Mouse (Mus musculus): ENCODE results near the gene 4931406P16Rik. TPM values are rescaled to one million over a fixed set of nuclear protein-coding genes. Genes with fewer than 3 reads are reported as not detected.

Gene 4931406P16Rik
- polyA plus RNA-seq, 1 experiment from 2014 or later, result 27.4 TPM

GRCm38 (mm10) chr7:34229153-34229552, 84.2 kb downstream of the 4931406P16Rik start:
- ATAC-seq, result no peak
- Histone ChIP-seq H3K27ac (ENCODE audit: low read depth, low read length) (peak overlapping the region; percentile 88), H3K36me3 (ENCODE audit: control insufficient read depth, insufficient read depth, low read length) (peaks cover 12% of the 10 kb centered on the region; the same call in 1 of the 2 replicates), H3K4me3 (ENCODE audit: low read length) (peak overlapping the region; percentile 71), H3K9ac (ENCODE audit: low read depth, low read length) (peak overlapping the region; percentile 77), H3K4me2 (ENCODE audit: low read length) (peak overlapping the region; percentile 76), H3K4me1 (ENCODE audit: control insufficient read depth, insufficient read depth, low read depth, low read length) (peaks cover 34% of the 10 kb centered on the region), H3K9me3 (ENCODE audit: control insufficient read depth, low read length) (no peaks in the 10 kb centered on the region), H3K27me3 (replicated peaks; ENCODE audit: control insufficient read depth, insufficient read depth, low read length) (no peaks in the 10 kb centered on the region)
- WGBS, result 9% methylated on average over 5 of the region's 5 CpGs

DNA sequence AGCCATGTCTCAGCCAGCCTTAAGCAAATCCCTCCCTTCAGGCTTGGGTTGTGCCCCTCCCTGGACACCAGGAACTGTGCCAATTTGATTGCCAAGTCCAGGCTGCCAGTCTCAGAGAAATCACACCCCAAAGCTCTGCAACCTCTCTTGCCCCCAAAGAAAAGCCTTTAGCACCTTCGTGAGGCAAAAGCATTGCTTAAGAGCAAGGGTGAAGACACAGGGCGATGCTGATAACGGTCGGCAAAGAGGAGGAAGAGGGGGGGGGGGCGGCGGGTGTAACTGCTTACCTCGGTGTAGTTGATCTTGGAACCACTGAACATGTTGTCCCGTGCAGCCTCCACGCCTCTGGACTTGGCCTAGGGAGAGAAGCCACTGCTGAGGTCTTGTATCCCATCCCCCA, 84.7 kb downstream of the 4931406P16Rik start:
- H3K4me3 ChIP-seq (ENCODE audit: low read length), result peak overlapping the region; percentile 71
- peaks cover 13% of the 10 kb centered on the region for H3K36me3 ChIP-seq (ENCODE audit: control insufficient read depth, insufficient read depth, low read length)
- H3K27me3 ChIP-seq (replicated peaks; ENCODE audit: control insufficient read depth, insufficient read depth, low read length), result no peaks in the 10 kb centered on the region
- H3K9me3 ChIP-seq (ENCODE audit: control insufficient read depth, low read length), result no peaks in the 10 kb centered on the region
- peak overlapping the region; percentile 76 for H3K4me2 ChIP-seq (ENCODE audit: low read length)
- H3K4me1 ChIP-seq (ENCODE audit: control insufficient read depth, insufficient read depth, low read depth, low read length), result peaks cover 33% of the 10 kb centered on the region
- H3K27ac ChIP-seq (ENCODE audit: low read depth, low read length), result no peak overlapping the region
- 55% methylated on average over 8 of the region's 9 CpGs for WGBS
- H3K9ac ChIP-seq (ENCODE audit: low read depth, low read length), result 0 out of 2 replicates have a peak overlapping the region, but pooled peaks have one; percentile 39
- no peak for ATAC-seq

DNA sequence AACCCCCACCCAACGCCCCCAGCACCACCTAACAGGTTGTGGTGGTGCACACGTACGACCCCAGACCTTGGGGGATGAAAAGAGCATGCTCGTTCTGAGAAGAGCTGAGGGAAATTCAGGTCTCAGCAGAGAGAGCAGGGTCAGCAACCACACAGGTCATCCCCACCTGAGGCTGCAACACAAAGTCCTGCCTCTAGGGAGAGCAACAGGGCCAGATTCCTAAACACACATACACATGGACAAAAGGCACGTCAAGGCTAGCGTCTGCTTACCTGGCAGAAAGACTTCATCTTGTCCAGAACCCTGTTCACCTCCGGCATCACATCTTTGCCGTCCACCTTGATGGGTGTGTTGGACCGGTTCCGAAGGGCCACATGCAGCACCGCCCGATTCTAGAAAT, 86.5 kb downstream of the 4931406P16Rik start:
- Histone ChIP-seq H3K36me3 (ENCODE audit: control insufficient read depth, insufficient read depth, low read length) (peaks cover 26% of the 10 kb centered on the region), H3K4me3 (ENCODE audit: low read length) (no peak overlapping the region)

GRCm38 (mm10) chr7:34226086-34226485, 87.3 kb downstream of the 4931406P16Rik start:
- no peak overlapping the region; the same call in 1 of the 2 replicates for H3K4me2 ChIP-seq (ENCODE audit: low read length)
- H3K4me1 ChIP-seq (ENCODE audit: control insufficient read depth, insufficient read depth, low read depth, low read length), result peaks cover 28% of the 10 kb centered on the region
- no peak overlapping the region for H3K4me3 ChIP-seq (ENCODE audit: low read length)
- H3K9ac ChIP-seq (ENCODE audit: low read depth, low read length), result 0 out of 2 replicates have a peak overlapping the region, but pooled peaks have one; percentile 6
- no peak overlapping the region for H3K27ac ChIP-seq (ENCODE audit: low read depth, low read length)
- WGBS, result 74% methylated on average over 8 of the region's 8 CpGs
- H3K36me3 ChIP-seq (ENCODE audit: control insufficient read depth, insufficient read depth, low read length), result peaks cover 28% of the 10 kb centered on the region
- ATAC-seq, result no peak
- H3K27me3 ChIP-seq (replicated peaks; ENCODE audit: control insufficient read depth, insufficient read depth, low read length), result no peaks in the 10 kb centered on the region
- no peaks in the 10 kb centered on the region for H3K9me3 ChIP-seq (ENCODE audit: control insufficient read depth, low read length)

More for the DNA sequence above, 86.5 kb downstream of the 4931406P16Rik start:
- H3K27ac ChIP-seq (ENCODE audit: low read depth, low read length), result no peak overlapping the region
- H3K9me3 ChIP-seq (ENCODE audit: control insufficient read depth, low read length), result no peaks in the 10 kb centered on the region
- H3K9ac ChIP-seq (ENCODE audit: low read depth, low read length), result no peak overlapping the region
- WGBS, result 92% methylated on average over 12 of the region's 12 CpGs
- no peaks in the 10 kb centered on the region for H3K27me3 ChIP-seq (replicated peaks; ENCODE audit: control insufficient read depth, insufficient read depth, low read length)
- H3K4me2 ChIP-seq (ENCODE audit: low read length), result no peak overlapping the region
- no peak for ATAC-seq
- H3K4me1 ChIP-seq (ENCODE audit: control insufficient read depth, insufficient read depth, low read depth, low read length), result peaks cover 28% of the 10 kb centered on the region

GRCm38 (mm10) chr7:34224308-34224707, 89.0 kb downstream of the 4931406P16Rik start:
- H3K9me3 ChIP-seq (ENCODE audit: control insufficient read depth, low read length), result no peaks in the 10 kb centered on the region
- H3K4me3 ChIP-seq (ENCODE audit: low read length), result no peak overlapping the region
- peaks cover 25% of the 10 kb centered on the region for H3K4me1 ChIP-seq (ENCODE audit: control insufficient read depth, insufficient read depth, low read depth, low read length)
- no peak overlapping the region for H3K9ac ChIP-seq (ENCODE audit: low read depth, low read length)
- H3K4me2 ChIP-seq (ENCODE audit: low read length), result no peak overlapping the region
- no peak overlapping the region for H3K27ac ChIP-seq (ENCODE audit: low read depth, low read length)
- 98% methylated on average over 6 of the region's 6 CpGs for WGBS
- H3K27me3 ChIP-seq (replicated peaks; ENCODE audit: control insufficient read depth, insufficient read depth, low read length), result no peaks in the 10 kb centered on the region
- no peak for ATAC-seq
- H3K36me3 ChIP-seq (ENCODE audit: control insufficient read depth, insufficient read depth, low read length), result peaks cover 41% of the 10 kb centered on the region

DNA sequence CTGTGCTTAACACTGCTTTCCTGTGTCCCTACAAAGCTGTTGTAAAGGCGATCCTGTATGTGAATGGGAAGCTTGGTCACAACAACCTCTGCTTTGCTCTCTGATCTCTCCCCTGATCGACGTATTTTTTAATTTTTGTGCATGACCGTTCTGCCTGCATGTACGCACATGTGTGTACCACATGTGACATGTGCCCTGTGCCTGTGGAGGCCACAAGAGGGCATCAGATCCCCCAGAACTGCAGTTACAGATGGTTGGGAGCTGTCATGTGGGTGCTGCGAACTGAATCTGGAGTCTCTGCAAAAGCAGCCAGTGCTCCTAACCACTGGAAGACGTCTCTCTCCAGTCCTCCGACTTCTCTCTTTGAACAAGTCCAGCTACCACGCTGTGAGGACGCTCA, 91.0 kb downstream of the 4931406P16Rik start:
- ATAC-seq, result no peak
- Histone ChIP-seq H3K9me3 (ENCODE audit: control insufficient read depth, low read length) (no peaks in the 10 kb centered on the region), H3K27me3 (replicated peaks; ENCODE audit: control insufficient read depth, insufficient read depth, low read length) (no peaks in the 10 kb centered on the region), H3K4me2 (ENCODE audit: low read length) (no peak overlapping the region), H3K27ac (ENCODE audit: low read depth, low read length) (no peak overlapping the region), H3K9ac (ENCODE audit: low read depth, low read length) (no peak overlapping the region), H3K4me3 (ENCODE audit: low read length) (no peak overlapping the region), H3K4me1 (ENCODE audit: control insufficient read depth, insufficient read depth, low read depth, low read length) (peaks cover 9% of the 10 kb centered on the region), H3K36me3 (ENCODE audit: control insufficient read depth, insufficient read depth, low read length) (peaks cover 53% of the 10 kb centered on the region)
- WGBS, result 95% methylated on average over 10 of the region's 10 CpGs

GRCm38 (mm10) chr7:34221594-34222250, 91.6 kb downstream of the 4931406P16Rik start:
- Histone ChIP-seq H3K4me1 (ENCODE audit: control insufficient read depth, insufficient read depth, low read depth, low read length) (peaks cover 8% of the 10 kb centered on the region), H3K4me3 (ENCODE audit: low read length) (no peak overlapping the region), H3K36me3 (ENCODE audit: control insufficient read depth, insufficient read depth, low read length) (peaks cover 47% of the 10 kb centered on the region), H3K9me3 (ENCODE audit: control insufficient read depth, low read length) (no peaks in the 10 kb centered on the region), H3K9ac (ENCODE audit: low read depth, low read length) (no peak overlapping the region), H3K27me3 (replicated peaks; ENCODE audit: control insufficient read depth, insufficient read depth, low read length) (no peaks in the 10 kb centered on the region), H3K27ac (ENCODE audit: low read depth, low read length) (no peak overlapping the region), H3K4me2 (ENCODE audit: low read length) (no peak overlapping the region)
- WGBS, result 87% methylated on average over 9 of the region's 9 CpGs
- no peak for ATAC-seq

- no peaks in the 10 kb centered on the region for H3K9me3 ChIP-seq (ENCODE audit: control insufficient read depth, low read length)
- H3K4me1 ChIP-seq (ENCODE audit: control insufficient read depth, insufficient read depth, low read depth, low read length), result no peaks in the 10 kb centered on the region
- no peak overlapping the region for H3K27ac ChIP-seq (ENCODE audit: low read depth, low read length)
- H3K27me3 ChIP-seq (replicated peaks; ENCODE audit: control insufficient read depth, insufficient read depth, low read length), result no peaks in the 10 kb centered on the region
- peaks cover 58% of the 10 kb centered on the region for H3K36me3 ChIP-seq (ENCODE audit: control insufficient read depth, insufficient read depth, low read length)
- 82% methylated on average over 1 of the region's 1 CpGs for WGBS
- no peak for ATAC-seq
- no peak overlapping the region for H3K4me3 ChIP-seq (ENCODE audit: low read length)
- H3K4me2 ChIP-seq (ENCODE audit: low read length), result no peak overlapping the region
- H3K9ac ChIP-seq (ENCODE audit: low read depth, low read length), result no peak overlapping the region
These were observed 94.9 kb downstream of the 4931406P16Rik start for GRCm38 (mm10) chr7:34218496-34218895.

DNA sequence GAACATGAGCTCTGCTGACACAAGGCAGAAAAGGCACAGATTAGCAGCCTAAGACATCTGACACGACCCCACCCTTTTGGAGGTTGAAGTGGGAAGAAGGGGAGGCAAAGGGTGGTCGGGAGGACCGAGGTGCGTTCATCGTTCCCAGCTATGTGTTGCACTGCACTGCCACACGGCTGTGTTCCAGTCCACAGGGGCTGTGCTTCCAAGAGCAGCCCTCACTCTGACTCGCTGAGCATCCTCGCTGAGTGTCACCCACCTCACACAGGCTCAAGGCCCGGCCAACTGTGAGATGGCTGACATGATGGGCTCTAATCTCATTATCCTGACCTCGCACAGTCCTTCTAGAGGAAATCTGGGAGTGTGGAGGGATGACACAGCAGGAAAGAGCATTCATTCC, 96.9 kb downstream of the 4931406P16Rik start:
- no peak overlapping the region for H3K27ac ChIP-seq (ENCODE audit: low read depth, low read length)
- H3K9me3 ChIP-seq (ENCODE audit: control insufficient read depth, low read length), result no peaks in the 10 kb centered on the region
- 93% methylated on average over 10 of the region's 10 CpGs for WGBS
- no peak for ATAC-seq
- H3K4me3 ChIP-seq (ENCODE audit: low read length), result no peak overlapping the region
- H3K27me3 ChIP-seq (replicated peaks; ENCODE audit: control insufficient read depth, insufficient read depth, low read length), result no peaks in the 10 kb centered on the region
- peaks cover 64% of the 10 kb centered on the region for H3K36me3 ChIP-seq (ENCODE audit: control insufficient read depth, insufficient read depth, low read length)
- H3K4me2 ChIP-seq (ENCODE audit: low read length), result no peak overlapping the region
- no peaks in the 10 kb centered on the region for H3K4me1 ChIP-seq (ENCODE audit: control insufficient read depth, insufficient read depth, low read depth, low read length)
- H3K9ac ChIP-seq (ENCODE audit: low read depth, low read length), result no peak overlapping the region

Measured in hindbrain, embryonic 16.5 days (tissue).